Mouse (Mus musculus) lung, adult 2 months (tissue): ENCODE results near the gene Psmd9.

Experiments
- CTCF ChIP-seq: fragments of 200-500 bp; IDR thresholded peaks from 2 replicates; pipeline ENCODE4 v1.5.1; 2011; ENCODE audit warnings: mild to moderate bottlenecking, low read length, control low read depth; ENCODE audit not compliant: insufficient read depth
- POLR2A ChIP-seq: fragments of 200-500 bp; IDR thresholded peaks from 2 replicates; pipeline ENCODE4 v1.6.1; 2011; ENCODE audit warnings: low read depth, mild to moderate bottlenecking, control low read depth, low read length, borderline replicate concordance; ENCODE audit errors: extremely low read depth

DNA sequence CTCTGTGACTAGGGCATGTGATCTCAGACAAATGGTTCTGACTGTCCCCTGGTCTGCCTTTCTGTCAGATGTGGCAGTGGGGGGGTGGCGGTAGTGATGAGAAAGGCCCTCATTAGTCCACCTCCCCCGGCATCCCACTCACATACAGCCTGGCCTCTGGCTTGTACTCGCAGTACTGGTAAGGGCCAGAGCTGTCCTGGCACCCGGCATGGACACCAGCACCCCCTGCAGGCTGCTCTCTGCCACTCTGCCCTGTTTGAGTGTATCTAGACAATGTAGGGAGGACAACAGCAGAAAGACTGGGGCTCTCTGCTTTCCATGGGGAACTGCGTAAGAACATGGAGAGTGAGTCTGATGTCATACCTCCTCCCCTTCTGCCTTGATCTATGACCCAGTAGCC is 118.9 kb downstream of the Psmd9 start:
- TF ChIP-seq POLR2A = no peak
- TF ChIP-seq CTCF = 0 out of 2 replicates have a peak, but pooled peaks have one; percentile 16
